Mouse (Mus musculus) midbrain, embryonic 11.5 days (tissue): ENCODE results near the gene Aff3. TPM values are rescaled to one million over a fixed set of nuclear protein-coding genes. Genes with fewer than 3 reads are reported as not detected.

Source experiments
- ATAC-seq: fragments of 200-750 bp; cut with Nextera tagmentation; 2 replicates; pipeline ENCODE4 v1.8.0; 2017; ENCODE audit warnings: moderate TSS enrichment, moderate library complexity; ENCODE audit not compliant: low FRiP score
- DNase-seq: peaks from one replicate; pipeline ENCODE4 v3.0.0; 2015; ENCODE audit warnings: low spot score; ENCODE audit errors: missing footprints
- H3K27ac ChIP-seq: fragments of 300-500 bp; sonication (generic); 2 replicates; pipeline ENCODE4 v1.5.1; 2014; ENCODE audit warnings: low read depth, low read length
- H3K27me3 ChIP-seq: fragments of 300-500 bp; sonication (generic); 2 replicates; pipeline ENCODE4 v1.6.1; 2014; ENCODE audit warnings: mild to moderate bottlenecking, low read length, moderate library complexity, mixed read lengths; ENCODE audit not compliant: control insufficient read depth, insufficient read depth
- H3K36me3 ChIP-seq: fragments of 300-500 bp; sonication (generic); 2 replicates; pipeline ENCODE4 v1.6.1; 2014; ENCODE audit warnings: mild to moderate bottlenecking, low read length, moderate library complexity, mixed read lengths; ENCODE audit not compliant: control insufficient read depth, insufficient read depth
- H3K4me1 ChIP-seq: fragments of 300-500 bp; sonication (generic); 2 replicates; pipeline ENCODE4 v1.6.1; 2014; ENCODE audit warnings: low read length; ENCODE audit not compliant: control insufficient read depth, insufficient read depth
- H3K4me2 ChIP-seq: fragments of 300-500 bp; sonication (generic); 2 replicates; pipeline ENCODE4 v1.6.1; 2014; ENCODE audit warnings: mild to moderate bottlenecking, moderate library complexity
- H3K4me3 ChIP-seq: fragments of 300-500 bp; sonication (generic); 2 replicates; pipeline ENCODE4 v1.5.1; 2014; ENCODE audit warnings: low read depth, low read length
- H3K9ac ChIP-seq: fragments of 300-500 bp; sonication (generic); 2 replicates; pipeline ENCODE4 v1.6.1; 2014; ENCODE audit warnings: low read length
- H3K9me3 ChIP-seq: fragments of 300-500 bp; sonication (generic); 2 replicates; pipeline ENCODE4 v1.6.1; 2016; ENCODE audit warnings: low read length; ENCODE audit not compliant: control insufficient read depth
- WGBS: fragments of 180-500 bp; shearing (Covaris S2); extraction: QIAGEN DNeasy Blood & Tissue Kit; methylation state at CpG from one replicate; pipeline ENCODE4 v1.1.7; 2014; 5-methylcytosine and 5-hydroxymethylcytosine counted together
- polyA plus RNA-seq: library from polyadenylated mRNA; unstranded; fragments of >200 nt; fragmentation: Nextera tagmentation; extraction: Ambion mirVana; gene quantifications from 2 replicates; pipeline ENCODE4 v1.2.1, GENCODE M21; 2014

The Aff3 gene
- polyA plus RNA-seq, 1 experiment from 2014 or later: 16.3 TPM

DNA sequence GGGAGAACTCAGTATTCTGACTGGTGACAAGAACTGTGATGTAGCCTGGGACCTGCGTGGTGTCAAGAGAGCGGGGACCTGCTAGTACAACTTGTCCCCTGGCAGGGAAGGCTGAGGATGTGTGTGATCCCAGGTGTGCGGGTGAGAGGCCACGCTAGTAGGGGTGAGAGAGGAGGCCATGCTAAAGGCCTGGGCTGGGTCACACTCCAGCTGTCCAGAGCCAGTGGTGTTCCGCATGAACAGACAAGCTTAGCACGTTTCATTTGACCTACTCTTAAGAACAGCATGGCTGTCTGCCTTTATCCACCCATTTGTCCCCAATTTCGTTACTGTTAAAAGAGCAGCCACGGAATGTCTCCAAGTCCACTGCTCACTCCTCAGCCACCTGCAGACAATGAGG lies 434.7 kb downstream of the Aff3 start:
- ATAC-seq: no peak
- WGBS: 80% methylated on average over 8 of the region's 8 CpGs
- Histone ChIP-seq H3K9me3 (peaks cover 14% of the 10 kb centered on the region), H3K4me1 (no peaks in the 10 kb centered on the region), H3K27ac (no peak overlapping the region), H3K27me3 (no peaks in the 10 kb centered on the region), H3K4me3 (no peak overlapping the region), H3K4me2 (no peak overlapping the region), H3K36me3 (no peaks in the 10 kb centered on the region), H3K9ac (no peak overlapping the region)
- peak; percentile 54 for DNase-seq

DNA sequence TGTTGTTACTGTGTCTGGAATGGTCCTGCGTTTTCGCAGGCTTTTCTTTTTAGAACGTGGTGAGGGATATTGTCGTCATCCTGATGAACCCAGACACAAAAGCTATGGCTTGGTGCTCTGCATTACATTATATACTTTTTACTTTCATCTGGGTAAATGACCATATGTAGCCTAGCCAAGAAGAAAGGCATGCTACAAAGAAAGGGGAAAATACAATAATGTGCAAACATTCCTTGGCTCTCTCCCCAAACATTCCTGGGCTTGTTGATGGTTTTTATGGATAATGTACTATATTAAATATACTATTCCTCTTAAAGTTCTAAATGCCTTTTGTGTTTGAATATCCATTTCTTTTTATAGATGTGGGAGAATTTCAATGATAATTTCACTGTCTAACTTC lies 435.9 kb downstream of the Aff3 start:
- Histone ChIP-seq H3K27me3 (no peaks in the 10 kb centered on the region), H3K4me2 (no peak overlapping the region), H3K4me3 (no peak overlapping the region), H3K9me3 (peaks cover 25% of the 10 kb centered on the region), H3K36me3 (no peaks in the 10 kb centered on the region), H3K4me1 (no peaks in the 10 kb centered on the region), H3K9ac (no peak overlapping the region), H3K27ac (no peak overlapping the region)
- DNase-seq: no peak
- 93% methylated on average over 4 of the region's 4 CpGs for WGBS
- ATAC-seq: no peak

DNA sequence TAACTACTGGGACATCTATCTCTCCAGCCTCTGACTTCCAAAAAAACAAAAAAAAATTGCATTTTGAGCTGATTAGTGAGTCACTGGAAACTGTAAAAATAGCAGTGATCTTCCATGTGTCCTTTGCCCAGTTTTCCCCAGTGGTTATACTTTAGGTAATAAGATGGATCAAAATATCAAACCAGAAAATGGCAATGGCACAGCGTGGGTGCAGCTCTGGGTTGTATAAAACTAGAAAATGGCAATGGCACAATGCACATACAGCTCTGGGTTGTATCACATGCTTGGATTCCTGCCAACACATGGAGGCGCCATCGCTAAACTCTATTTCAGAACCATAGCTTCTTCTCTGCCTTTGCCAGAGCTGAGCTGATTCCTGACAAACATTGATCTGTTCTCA lies 439.6 kb downstream of the Aff3 start:
- no peaks in the 10 kb centered on the region for H3K36me3 ChIP-seq
- no peaks in the 10 kb centered on the region for H3K4me1 ChIP-seq
- H3K4me3 ChIP-seq: no peak overlapping the region
- DNase-seq (peak; percentile 83), ATAC-seq (no peak)
- H3K9ac ChIP-seq: no peak overlapping the region
- no peaks in the 10 kb centered on the region for H3K27me3 ChIP-seq
- peaks cover 30% of the 10 kb centered on the region for H3K9me3 ChIP-seq
- WGBS: 89% methylated on average over 3 of the region's 3 CpGs
- H3K27ac ChIP-seq: no peak overlapping the region
- no peak overlapping the region for H3K4me2 ChIP-seq

DNA sequence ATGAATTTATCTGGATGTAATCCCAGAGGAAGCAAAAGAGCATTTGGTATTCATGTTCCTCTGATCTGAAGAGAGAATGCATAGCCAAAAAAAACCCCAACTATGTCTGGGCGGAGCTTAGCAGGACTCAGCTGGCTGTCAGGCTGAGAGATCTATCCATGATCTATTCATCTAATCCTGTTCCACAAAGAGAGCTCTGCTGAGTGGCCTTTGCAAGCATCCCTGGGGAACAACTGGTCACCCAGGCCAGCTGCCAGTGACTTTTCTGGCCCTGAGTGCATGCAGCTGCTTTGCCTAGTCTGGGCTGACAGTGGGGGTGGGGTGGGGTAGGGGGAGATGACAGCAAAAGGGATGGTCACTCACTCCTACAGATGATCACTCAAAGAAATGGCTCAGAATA lies 442.6 kb downstream of the Aff3 start:
- ATAC-seq: no peak
- DNase-seq: peak; percentile 78

DNA sequence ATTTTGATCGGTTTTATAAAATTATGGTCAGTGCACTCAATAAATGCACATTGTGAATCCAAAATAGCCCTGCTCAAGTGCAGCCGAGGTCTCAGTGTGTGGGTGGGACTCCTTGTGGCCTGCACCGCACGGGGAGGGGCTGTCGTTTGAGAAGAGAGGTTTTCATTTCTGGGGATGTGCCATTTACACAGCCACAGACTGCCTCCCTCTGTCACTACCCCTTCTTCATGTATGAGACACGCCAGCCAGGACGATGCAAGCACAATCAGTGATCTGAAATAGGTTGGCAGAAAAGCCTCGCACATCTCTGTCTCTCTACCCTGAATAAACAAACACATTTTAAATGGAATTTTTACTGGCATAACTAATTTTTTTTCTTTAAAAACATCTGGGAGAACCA lies 443.3 kb downstream of the Aff3 start:
- H3K9me3 ChIP-seq: peaks cover 24% of the 10 kb centered on the region
- WGBS: 93% methylated on average over 8 of the region's 8 CpGs

More for the DNA sequence above, 442.6 kb downstream of the Aff3 start:
- no peak overlapping the region for H3K9ac ChIP-seq
- no peak overlapping the region for H3K4me3 ChIP-seq
- H3K36me3 ChIP-seq: no peaks in the 10 kb centered on the region
- H3K27me3 ChIP-seq: no peaks in the 10 kb centered on the region
- H3K4me2 ChIP-seq: no peak overlapping the region
- H3K4me1 ChIP-seq: no peaks in the 10 kb centered on the region
- H3K9me3 ChIP-seq: peaks cover 28% of the 10 kb centered on the region
- 81% methylated on average over 1 of the region's 1 CpGs for WGBS
- H3K27ac ChIP-seq: no peak overlapping the region

DNA sequence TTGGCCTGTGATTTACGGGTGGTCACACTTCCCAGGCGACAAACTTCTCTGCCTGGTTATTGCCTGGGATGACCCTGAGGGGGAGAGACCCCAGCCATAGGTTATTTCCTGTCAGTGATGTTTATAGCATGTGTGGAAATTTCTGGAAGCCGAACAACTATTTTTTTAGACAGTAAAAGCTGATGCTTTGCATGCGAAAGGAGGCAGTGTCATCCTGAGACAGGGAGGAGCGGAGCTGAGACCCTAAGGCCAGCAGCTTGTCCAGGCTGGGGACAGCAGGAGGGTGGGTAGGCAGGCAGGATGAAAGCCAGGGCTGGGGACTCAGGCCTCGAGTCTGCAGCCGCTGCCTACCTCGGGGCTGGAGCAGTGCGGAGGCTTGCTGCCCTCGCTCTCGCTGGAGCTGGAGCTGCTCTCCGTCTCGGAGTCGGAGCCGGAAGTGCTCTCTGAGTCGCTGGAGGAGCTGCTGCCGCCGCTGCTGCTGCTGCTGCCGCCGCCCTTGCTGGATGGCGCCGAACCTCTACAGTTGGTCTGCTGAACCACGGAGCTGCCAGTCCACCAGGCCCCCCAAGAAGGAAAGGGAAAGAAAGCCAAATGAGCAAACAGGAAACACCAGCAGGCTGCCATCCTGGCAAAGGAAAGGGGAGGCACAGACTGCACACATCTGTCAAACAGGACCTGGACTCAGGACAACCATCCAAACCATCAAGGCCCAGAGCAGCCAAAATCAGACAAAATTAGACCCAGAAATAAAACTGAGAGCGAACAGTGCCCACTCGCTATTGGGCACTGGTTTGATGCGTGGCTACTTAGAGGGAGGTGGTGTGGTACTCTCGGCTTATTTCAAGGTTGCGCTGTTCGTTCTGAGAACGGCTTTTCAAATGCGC lies 446.6 kb downstream of the Aff3 start:
- Histone ChIP-seq H3K27me3 (no peaks in the 10 kb centered on the region), H3K4me2 (no peak overlapping the region), H3K4me1 (no peaks in the 10 kb centered on the region), H3K4me3 (no peak overlapping the region), H3K36me3 (no peaks in the 10 kb centered on the region), H3K9me3 (no peaks in the 10 kb centered on the region), H3K27ac (no peak overlapping the region), H3K9ac (no peak overlapping the region)
- peak; percentile 79 for DNase-seq
- no peak for ATAC-seq
- 76% methylated on average over 31 of the region's 31 CpGs for WGBS

More for the DNA sequence above, 443.3 kb downstream of the Aff3 start:
- Histone ChIP-seq H3K4me2 (no peak overlapping the region), H3K4me3 (no peak overlapping the region), H3K9ac (no peak overlapping the region), H3K36me3 (no peaks in the 10 kb centered on the region), H3K27me3 (no peaks in the 10 kb centered on the region), H3K4me1 (no peaks in the 10 kb centered on the region), H3K27ac (no peak overlapping the region)
- no peak for ATAC-seq
- DNase-seq: peak; percentile 62

DNA sequence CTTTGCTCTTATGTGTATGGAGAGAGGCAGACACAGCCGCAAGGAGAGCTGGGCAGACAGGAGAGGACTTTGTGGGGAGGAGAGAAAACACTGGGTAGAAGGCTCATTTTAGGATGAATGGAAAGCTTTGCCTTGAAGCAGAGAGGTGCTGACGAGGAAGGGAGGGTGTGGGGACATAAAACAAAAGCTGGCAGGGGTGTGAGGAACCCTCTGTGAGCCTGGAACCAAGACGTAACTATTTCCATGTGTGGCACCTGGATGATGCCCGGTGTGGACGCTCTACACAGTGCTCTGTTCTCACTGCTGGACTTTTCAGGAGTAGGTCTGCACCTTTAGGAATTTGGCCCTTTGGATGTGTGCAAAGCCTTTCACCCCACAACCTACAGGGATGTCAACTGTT lies 447.7 kb downstream of the Aff3 start:
- ATAC-seq: no peak
- H3K4me3 ChIP-seq: no peak overlapping the region

DNA sequence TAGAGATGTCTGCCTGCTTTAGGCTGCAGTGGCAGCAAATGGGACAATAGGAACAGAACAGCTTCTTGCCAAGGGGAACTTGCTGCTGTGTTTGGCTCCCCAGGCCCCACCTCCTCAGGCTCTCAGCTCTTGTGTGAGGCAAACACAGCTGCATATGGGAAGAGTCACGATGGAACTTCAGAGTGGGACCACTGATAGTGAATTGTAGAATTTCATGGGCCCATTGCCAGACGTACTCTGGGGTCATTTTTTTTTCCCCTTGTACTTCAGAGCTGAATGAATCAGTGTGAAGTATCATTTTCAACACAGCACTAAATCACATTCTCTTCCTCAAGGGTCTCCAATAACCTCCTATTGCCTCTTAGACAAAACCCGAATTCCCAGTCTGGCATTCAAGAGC lies 451.4 kb downstream of the Aff3 start:
- Histone ChIP-seq H3K9ac (no peak overlapping the region), H3K27ac (no peak overlapping the region), H3K4me2 (no peak overlapping the region), H3K27me3 (no peaks in the 10 kb centered on the region), H3K4me3 (no peak overlapping the region), H3K36me3 (peaks cover 3% of the 10 kb centered on the region; the same call in 1 of the 2 replicates), H3K9me3 (no peaks in the 10 kb centered on the region), H3K4me1 (peaks cover 8% of the 10 kb centered on the region)
- peak; percentile 21 for DNase-seq
- no peak for ATAC-seq
- WGBS: 66% methylated on average over 3 of the region's 3 CpGs

More for the DNA sequence above, 447.7 kb downstream of the Aff3 start:
- H3K9ac ChIP-seq: no peak overlapping the region
- H3K9me3 ChIP-seq: no peaks in the 10 kb centered on the region
- no peaks in the 10 kb centered on the region for H3K36me3 ChIP-seq
- WGBS: 81% methylated on average over 5 of the region's 5 CpGs
- no peaks in the 10 kb centered on the region for H3K27me3 ChIP-seq
- no peak overlapping the region for H3K27ac ChIP-seq
- DNase-seq: peak; percentile 64
- no peak overlapping the region for H3K4me2 ChIP-seq
- H3K4me1 ChIP-seq: no peaks in the 10 kb centered on the region

DNA sequence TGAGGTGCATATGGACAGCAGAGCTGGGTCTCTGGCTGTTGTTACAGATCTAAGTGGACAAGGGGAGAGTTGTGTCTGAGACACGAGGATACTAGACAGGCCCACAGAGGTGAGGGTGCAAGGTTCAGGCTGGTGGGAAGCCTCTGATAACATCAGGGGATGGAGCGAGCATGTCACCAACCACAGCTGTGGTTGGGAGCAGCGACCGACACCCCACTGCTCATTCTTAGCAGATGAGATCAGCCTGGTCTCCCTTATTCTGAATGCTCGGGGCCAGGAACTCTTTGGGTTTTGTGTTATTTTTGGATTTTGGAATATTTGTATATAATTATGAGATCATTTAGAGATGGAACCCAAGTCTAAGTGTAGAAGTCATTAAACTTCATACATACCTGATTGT lies 452.4 kb downstream of the Aff3 start:
- WGBS: 71% methylated on average over 5 of the region's 5 CpGs
- H3K9me3 ChIP-seq: no peaks in the 10 kb centered on the region
- no peak overlapping the region for H3K4me2 ChIP-seq
- no peak overlapping the region for H3K27ac ChIP-seq
- ATAC-seq (no peak), DNase-seq (no peak)
- H3K27me3 ChIP-seq: no peaks in the 10 kb centered on the region
- H3K36me3 ChIP-seq: peaks cover 3% of the 10 kb centered on the region; the same call in 1 of the 2 replicates
- no peak overlapping the region for H3K4me3 ChIP-seq
- H3K4me1 ChIP-seq: peaks cover 8% of the 10 kb centered on the region
- H3K9ac ChIP-seq: no peak overlapping the region
